8 mouse cellular contexts compared by ENCODE assay signal in genomic region chr11:75159564-75159963, GRCm38 (mm10). TPM values are rescaled to one million over a fixed set of nuclear protein-coding genes. Genes with fewer than 3 reads are reported as not detected.
DNase-seq lines count a peak whose midpoint lies in the region; ATAC-seq lines count a peak whose summit lies in the region.

No protein-coding gene starts in this region.

- no peak overlapping the region for H3K9ac ChIP-seq in hindbrain, embryonic 16.5 days (ENCODE audit: low read depth, low read length)

- no peaks in the 10 kb centered on the region for H3K4me1 ChIP-seq in hindbrain, embryonic 16.5 days (ENCODE audit: control insufficient read depth, insufficient read depth, low read depth, low read length)

- intact Hi-C loops in heart, postnatal 36 days (cut with DNase I) = no loop called here

- H3K9me3 ChIP-seq in hindbrain, embryonic 16.5 days (ENCODE audit: control insufficient read depth, low read length) = no peaks in the 10 kb centered on the region

- no peak overlapping the region for H3K4me2 ChIP-seq in hindbrain, embryonic 16.5 days (ENCODE audit: low read length)

- H3K27me3 ChIP-seq in hindbrain, embryonic 16.5 days (replicated peaks; ENCODE audit: control insufficient read depth, insufficient read depth, low read length) = peaks cover 21% of the 10 kb centered on the region

- ATAC-seq in hindbrain, embryonic 16.5 days = no peak
- no peak for ATAC-seq in inflammation-experienced regulatory T-cells, adult 6 months

- peak; percentile 50 for DNase-seq in kidney, adult 18-20 months
- no peak for DNase-seq in kidney, adult 11 months
- peak; percentile 45 for DNase-seq in NIH3T3 (ENCODE audit: low read depth)
- DNase-seq in heart, postnatal 36 days = peak; percentile 59 to 70
- peak; percentile 73 for DNase-seq in lung, postnatal 36 days
- DNase-seq in cerebellum, postnatal 36 days = no peak

- 53% methylated on average over 2 of the region's 2 CpGs for WGBS in hindbrain, embryonic 16.5 days

- H3K36me3 ChIP-seq in hindbrain, embryonic 16.5 days (ENCODE audit: control insufficient read depth, insufficient read depth, low read length) = peaks cover 9% of the 10 kb centered on the region

- no peak overlapping the region for H3K4me3 ChIP-seq in hindbrain, embryonic 16.5 days (ENCODE audit: low read length)

- H3K27ac ChIP-seq in hindbrain, embryonic 16.5 days (ENCODE audit: low read depth, low read length) = no peak overlapping the region

RNA-seq across cellular contexts. Expression of gene Hic1, which starts 9.8 kb away (rescaled TPM):
- 10 to 100 TPM; 14.8 to 22.8 TPM for total RNA-seq in heart, postnatal 36 days (2021)
- 1.9 and 2.2 TPM in 2 replicates for polyA plus RNA-seq in hindbrain, embryonic 16.5 days (2015; fragmentation: Nextera tagmentation; extraction: Ambion mirVana)
- polyA plus RNA-seq in inflammation-experienced regulatory T-cells, adult 6 months (2017; shearing (Covaris generic)) = under 1 TPM; 0.21 to 0.50 (median 0.38) TPM

RNA-seq across cellular contexts. Expression of gene Ovca2, which starts 19.1 kb away (rescaled TPM):
- total RNA-seq in heart, postnatal 36 days (2021) = 1 to 10 TPM; 5.3 to 7.2 TPM
- 14.4 and 14.5 TPM in 2 replicates for polyA plus RNA-seq in hindbrain, embryonic 16.5 days (2015; fragmentation: Nextera tagmentation; extraction: Ambion mirVana)
- polyA plus RNA-seq in inflammation-experienced regulatory T-cells, adult 6 months (2017; shearing (Covaris generic)) = 10 to 100 TPM; 27.9 to 36.4 (median 32.7) TPM

RNA-seq across cellular contexts. Expression of gene Dph1, which starts 31.5 kb away (rescaled TPM):
- total RNA-seq in heart, postnatal 36 days (2021) = 1 to 10 TPM; 9.0 to 9.7 TPM
- polyA plus RNA-seq in hindbrain, embryonic 16.5 days (2015; fragmentation: Nextera tagmentation; extraction: Ambion mirVana) = 15.4 and 15.7 TPM in 2 replicates
- polyA plus RNA-seq in inflammation-experienced regulatory T-cells, adult 6 months (2017; shearing (Covaris generic)) = 10 to 100 TPM in 2 of 3 experiments, 1 to 10 TPM in 1; 4.0 to 15.3 (median 11.7) TPM

RNA-seq across cellular contexts. Expression of gene Rtn4rl1, which starts 34.0 kb away (rescaled TPM):
- 10 to 100 TPM in 1 of 2 experiments, 1 to 10 TPM in 1; 6.0 to 10.0 TPM for total RNA-seq in heart, postnatal 36 days (2021)
- 10.6 and 10.7 TPM in 2 replicates for polyA plus RNA-seq in hindbrain, embryonic 16.5 days (2015; fragmentation: Nextera tagmentation; extraction: Ambion mirVana)
- 1 to 10 TPM; 1.3 to 2.5 (median 2.2) TPM for polyA plus RNA-seq in inflammation-experienced regulatory T-cells, adult 6 months (2017; shearing (Covaris generic))

Comparison
In these comparisons a context has a peak if more than half of its experiments do, and no peak if none do; other contexts are left out.
1. DNase-seq: peak in kidney, adult 18-20 months (single experiment), NIH3T3 (single experiment), heart, postnatal 36 days (2 of 2) and lung, postnatal 36 days (single experiment); none in kidney, adult 11 months (single experiment) and cerebellum, postnatal 36 days (0 of 2).